Mouse (Mus musculus) MEL (cell line): ENCODE results near the gene Pcdh8. TPM values are rescaled to one million over a fixed set of nuclear protein-coding genes. Genes with fewer than 3 reads are reported as not detected.

Source experiments
- DNase-seq: peaks from one replicate; pipeline ENCODE4 v3.0.0; 2011; ENCODE audit warnings: low read depth, low spot score
- H3K27ac ChIP-seq: 2 replicates; pipeline ENCODE4 v1.5.1; 2012; ENCODE audit warnings: low read depth, mild to moderate bottlenecking, control low read depth, low read length, moderate library complexity; ENCODE audit not compliant: control insufficient read depth
- H3K27me3 ChIP-seq, 2 experiments: fragments of 150-350 bp in 1 of 2; sonication (generic) in 1 of 2; 2 replicates each; pipeline ENCODE4 v1.6.1; 2012; ENCODE audit warnings: low read length in 2 of 2, mild to moderate bottlenecking in 2 of 2, improper control_type of control experiment in 1 of 2, moderate library complexity in 1 of 2; ENCODE audit not compliant: insufficient read depth in 2 of 2, control insufficient read depth in 1 of 2
- H3K36me3 ChIP-seq, 2 experiments: 2 replicates each; pipeline ENCODE4 v1.6.1; 2012 to 2014; ENCODE audit warnings: low read length in 2 of 2, improper control_type of control experiment in 1 of 2, inconsistent platforms in 1 of 2, mild to moderate bottlenecking in 1 of 2; ENCODE audit not compliant: insufficient read depth in 2 of 2, control insufficient read depth in 1 of 2
- H3K4me1 ChIP-seq, 2 experiments: fragments of 150-350 bp in 1 of 2; sonication (generic) in 1 of 2; 2 replicates each; pipeline ENCODE4 v1.6.1; 2012; ENCODE audit warnings: low read length in 2 of 2, improper control_type of control experiment in 1 of 2, mild to moderate bottlenecking in 1 of 2; ENCODE audit not compliant: insufficient read depth in 2 of 2, control insufficient read depth in 1 of 2
- H3K4me3 ChIP-seq, 2 experiments: fragments of 150-350 bp in 1 of 2; sonication (generic) in 1 of 2; 2 replicates each; pipeline ENCODE4 v1.5.1; 2012; ENCODE audit warnings: low read depth in 2 of 2, low read length in 2 of 2, mild to moderate bottlenecking in 2 of 2, moderate library complexity in 2 of 2, control low read depth in 1 of 2, improper control_type of control experiment in 1 of 2; ENCODE audit not compliant: control insufficient read depth in 1 of 2, insufficient read depth in 1 of 2
- H3K79me2 ChIP-seq: 2 replicates; pipeline ENCODE4 v1.6.1; 2012; ENCODE audit warnings: mild to moderate bottlenecking, low read length, moderate library complexity; ENCODE audit not compliant: control insufficient read depth, poor library complexity, insufficient read depth
- H3K9ac ChIP-seq: 2 replicates; pipeline ENCODE4 v1.6.1; 2012; ENCODE audit warnings: low read depth, mild to moderate bottlenecking, control low read depth, low read length, moderate library complexity; ENCODE audit not compliant: control insufficient read depth, poor library complexity, severe bottlenecking
- H3K9me3 ChIP-seq: fragments of 150-350 bp; sonication (generic); replicated peaks from 2 replicates; pipeline ENCODE4 v1.6.1; 2012; ENCODE audit warnings: mild to moderate bottlenecking, low read length, improper control_type of control experiment, moderate library complexity; ENCODE audit not compliant: insufficient read depth
- CHD1 ChIP-seq: IDR thresholded peaks from 2 replicates; pipeline ENCODE4 v1.6.1; 2012; ENCODE audit warnings: low read depth, mild to moderate bottlenecking, inconsistent platforms, low read length, improper control_type of control experiment
- CHD2 ChIP-seq: IDR thresholded peaks from 2 replicates; pipeline ENCODE4 v1.6.1; 2011; ENCODE audit warnings: low read length, improper control_type of control experiment
- CTCF ChIP-seq, 3 experiments: IDR thresholded peaks in 2 of 3; conservative IDR thresholded peaks in 1 of 3; 2 replicates each; pipeline ENCODE4 v1.5.1; 2011 to 2012; ENCODE audit warnings: low read length in 3 of 3, low read depth in 2 of 3, mild to moderate bottlenecking in 2 of 3, improper control_type of control experiment in 1 of 3, inconsistent platforms in 1 of 3, mixed read lengths in 1 of 3, moderate library complexity in 1 of 3; ENCODE audit not compliant: control insufficient read depth in 1 of 3, insufficient read depth in 1 of 3, poor library complexity in 1 of 3, severe bottlenecking in 1 of 3
- E2F4 ChIP-seq: IDR thresholded peaks from 2 replicates; pipeline ENCODE4 v1.6.1; 2011; ENCODE audit warnings: low read depth, low read length, improper control_type of control experiment, borderline replicate concordance
- ELF1 ChIP-seq: IDR thresholded peaks from 2 replicates; pipeline ENCODE4 v1.6.1; 2014; ENCODE audit warnings: low read depth, mild to moderate bottlenecking, inconsistent platforms, low read length, improper control_type of control experiment, moderate library complexity
- ETS1 ChIP-seq: IDR thresholded peaks from 2 replicates; pipeline ENCODE4 v1.6.1; 2012; ENCODE audit warnings: low read depth, mild to moderate bottlenecking, inconsistent platforms, low read length, improper control_type of control experiment, moderate library complexity
- JUND ChIP-seq: IDR thresholded peaks from 2 replicates; pipeline ENCODE4 v1.6.1; 2011; ENCODE audit warnings: low read depth, mild to moderate bottlenecking, improper control_type of control experiment, low read length
- KAT2A ChIP-seq: conservative IDR thresholded peaks from 2 replicates; pipeline ENCODE4 v1.6.1; 2012; ENCODE audit warnings: low read depth, low read length, improper control_type of control experiment, inconsistent platforms
- MAX ChIP-seq: IDR thresholded peaks from 2 replicates; pipeline ENCODE4 v1.6.1; 2011; ENCODE audit warnings: low read length, improper control_type of control experiment
- NRF1 ChIP-seq: IDR thresholded peaks from 2 replicates; pipeline ENCODE4 v1.6.1; 2014; ENCODE audit warnings: low read depth, mild to moderate bottlenecking, inconsistent platforms, low read length, improper control_type of control experiment, moderate library complexity; ENCODE audit not compliant: poor library complexity, insufficient read depth, severe bottlenecking
- POLR2A ChIP-seq, 2 experiments: IDR thresholded peaks; 2 replicates each; pipeline ENCODE4 v1.6.1; 2011 to 2012; ENCODE audit warnings: low read length in 2 of 2, mild to moderate bottlenecking in 2 of 2, control low read depth in 1 of 2, improper control_type of control experiment in 1 of 2, low read depth in 1 of 2, moderate library complexity in 1 of 2; ENCODE audit not compliant: control insufficient read depth in 1 of 2, insufficient read depth in 1 of 2, poor library complexity in 1 of 2
- POLR2AphosphoS2 ChIP-seq: IDR thresholded peaks from 2 replicates; pipeline ENCODE4 v1.6.1; 2011; ENCODE audit warnings: low read length, improper control_type of control experiment
- POLR2AphosphoS5 ChIP-seq: IDR thresholded peaks from 2 replicates; pipeline ENCODE4 v1.6.1; 2012; ENCODE audit warnings: low read depth, borderline replicate concordance, mild to moderate bottlenecking, inconsistent platforms, low read length, moderate library complexity, mixed read lengths
- RAD21 ChIP-seq: IDR thresholded peaks from 2 replicates; pipeline ENCODE4 v1.6.1; 2011; ENCODE audit warnings: mild to moderate bottlenecking, low read depth, low read length, improper control_type of control experiment
- SIN3A ChIP-seq: IDR thresholded peaks from 2 replicates; pipeline ENCODE4 v1.6.1; 2012; ENCODE audit warnings: low read length, improper control_type of control experiment, inconsistent platforms
- SMC3 ChIP-seq: IDR thresholded peaks from 2 replicates; pipeline ENCODE4 v1.6.1; 2011; ENCODE audit warnings: low read depth, low read length, improper control_type of control experiment
- TAL1 ChIP-seq: IDR thresholded peaks from 2 replicates; pipeline ENCODE4 v1.6.1; 2012; ENCODE audit warnings: mild to moderate bottlenecking, inconsistent platforms, low read length, moderate library complexity, mixed read lengths
- TBP ChIP-seq: IDR thresholded peaks from 2 replicates; pipeline ENCODE4 v1.8.0; 2011; ENCODE audit warnings: low read depth, low read length, improper control_type of control experiment
- TCF12 ChIP-seq: IDR thresholded peaks from 2 replicates; pipeline ENCODE4 v1.6.1; 2014; ENCODE audit warnings: low read depth, mild to moderate bottlenecking, inconsistent platforms, low read length, improper control_type of control experiment, moderate library complexity
- polyA plus RNA-seq, 2 experiments: library from polyadenylated mRNA; stranded (reverse) in 1 of 2; unstranded in 1 of 2; fragments of >175 nt in 1 of 2; fragments of >200 nt in 1 of 2; gene quantifications; 2 replicates each; pipeline versions ENCODE4 v1.2.1 to v1.2.4; 2012; ENCODE audit warnings: low replicate concordance in 2 of 2, low read depth in 1 of 2; ENCODE audit not compliant: insufficient read length in 2 of 2, insufficient read depth in 1 of 2, missing spikeins in 1 of 2
- total RNA-seq: library from RNA; depleted of rRNA; stranded (reverse); fragments of 300-350 nt; gene quantifications from 2 replicates; pipeline ENCODE4 v1.2.3, GENCODE M21; 2012

The Pcdh8 gene
- total and polyA plus RNA-seq, 3 experiments = not detected

DNA sequence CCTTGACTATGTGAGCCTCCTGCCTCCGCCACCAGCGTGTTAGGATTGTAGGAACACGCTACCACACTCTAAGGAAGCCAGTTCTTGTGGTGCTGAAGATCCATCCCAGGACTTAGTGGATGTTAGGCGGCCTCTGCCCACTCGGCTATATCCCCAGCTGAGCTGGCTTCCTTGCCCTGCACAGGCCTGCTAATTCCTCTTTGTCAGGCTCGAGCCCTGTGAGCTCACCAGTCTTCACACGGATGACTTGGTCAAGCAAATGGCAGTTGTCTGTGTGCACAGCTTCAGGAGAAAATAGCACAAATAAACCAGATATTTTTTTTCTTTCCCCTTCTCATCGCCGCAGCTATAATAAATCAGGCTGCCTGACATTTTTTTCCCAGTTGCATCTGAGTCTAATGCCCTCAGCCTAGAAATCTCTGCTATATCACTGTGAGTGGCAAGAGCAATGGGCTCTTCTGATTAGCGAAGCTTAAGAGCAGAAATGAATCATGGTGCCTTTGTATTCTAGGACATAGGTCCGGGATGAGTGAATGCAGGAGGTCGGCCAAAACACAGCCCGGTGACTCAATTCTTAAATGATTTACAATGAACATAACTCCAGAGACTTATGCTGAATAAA, 16.4 kb downstream of the Pcdh8 start (continued):
- no peak for TF ChIP-seq TCF12
- no peak for TF ChIP-seq CHD2

DNA sequence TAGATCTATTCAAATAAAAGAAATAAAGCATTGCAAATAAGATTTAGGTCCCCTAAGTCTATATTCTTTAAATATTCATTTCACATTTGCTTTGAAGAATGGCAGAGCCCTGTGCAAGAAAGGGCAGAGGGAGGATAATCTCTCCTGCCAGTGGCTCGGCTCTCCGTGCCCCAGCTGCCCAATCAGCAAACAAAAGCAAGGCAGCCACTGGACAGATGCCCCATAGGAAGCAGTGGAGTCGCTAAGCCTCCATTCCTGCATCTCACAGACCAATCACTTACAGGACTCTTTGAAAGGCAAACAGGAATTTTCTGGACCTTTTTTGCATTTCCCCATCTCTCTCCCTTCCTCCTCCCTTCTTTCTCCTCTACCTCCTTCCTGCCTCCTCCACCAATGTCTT, 17.0 kb downstream of the Pcdh8 start:
- Histone ChIP-seq H3K27ac (no peak overlapping the region), H3K9ac (no peak overlapping the region), H3K9me3 (no peaks in the 10 kb centered on the region), H3K79me2 (no peaks in the 10 kb centered on the region), H3K27me3 (no peaks in the 10 kb centered on the region; a peak in 1 of 4 replicates), H3K4me3 (no peak overlapping the region), H3K36me3 (no peaks in the 10 kb centered on the region), H3K4me1 (no peaks in the 10 kb centered on the region)
- DNase-seq = no peak
- TF ChIP-seq ETS1 = no peak
- no peak for TF ChIP-seq NRF1
- no peak for TF ChIP-seq RAD21
- no peak for TF ChIP-seq ELF1
- no peak for TF ChIP-seq POLR2AphosphoS2
- TF ChIP-seq CTCF (IDR thresholded peaks at IDR 0.05 in 2 of 3, conservative IDR thresholded peaks at IDR 0.05 in 1 of 3; ENCODE audit: control insufficient read depth in 1 of 3, insufficient read depth in 1 of 3, low read depth in 2 of 3, low read length in 3 of 3, poor library complexity in 1 of 3, severe bottlenecking in 1 of 3) = no peak
- TF ChIP-seq TAL1 = no peak
- no peak for TF ChIP-seq POLR2A (IDR thresholded peaks at IDR 0.05; ENCODE audit: control insufficient read depth in 1 of 2, insufficient read depth in 1 of 2, low read depth in 1 of 2, low read length in 2 of 2, poor library complexity in 1 of 2)
- TF ChIP-seq CHD1 = no peak
- no peak for TF ChIP-seq E2F4
- no peak for TF ChIP-seq MAX
- TF ChIP-seq POLR2AphosphoS5 = no peak
- no peak for TF ChIP-seq SIN3A
- TF ChIP-seq SMC3 = no peak
- no peak for TF ChIP-seq TBP
- no peak for TF ChIP-seq KAT2A

DNA sequence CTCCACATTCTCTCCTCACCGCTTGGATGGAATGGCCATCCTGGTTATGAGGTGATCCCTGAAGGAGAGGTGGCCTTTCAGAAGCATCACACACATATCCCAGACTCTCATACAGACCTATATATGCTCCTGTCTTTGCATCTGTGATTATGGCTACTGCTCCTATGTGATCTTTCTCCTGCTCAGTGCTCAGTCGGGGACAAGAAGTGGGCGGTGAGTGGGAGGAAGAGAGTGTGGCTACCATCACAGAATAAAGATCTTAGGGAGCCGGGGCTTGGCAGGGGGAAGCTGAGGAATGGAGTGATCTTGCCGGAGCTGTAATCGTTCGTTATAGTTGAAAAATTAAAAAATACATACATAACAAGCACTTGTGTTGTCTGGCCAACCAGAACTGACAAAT, 17.4 kb downstream of the Pcdh8 start:
- TF ChIP-seq CHD1 (no peak), JUND (no peak)
- Histone ChIP-seq H3K9ac (no peak overlapping the region), H3K4me3 (no peak overlapping the region), H3K36me3 (no peaks in the 10 kb centered on the region), H3K79me2 (no peaks in the 10 kb centered on the region), H3K27ac (no peak overlapping the region), H3K9me3 (no peaks in the 10 kb centered on the region), H3K4me1 (no peaks in the 10 kb centered on the region), H3K27me3 (no peaks in the 10 kb centered on the region; a peak in 1 of 4 replicates)
- DNase-seq = no peak
